Mouse (Mus musculus) testis, adult 2 months (tissue): Measurements from ENCODE around the gene Pabpc5.

Experiments used
- CTCF ChIP-seq: fragments of 200-500 bp; IDR thresholded peaks from 2 replicates; pipeline ENCODE4 v1.5.1; 2012; ENCODE audit warnings: low read depth, mild to moderate bottlenecking, inconsistent platforms, low read length, moderate library complexity; ENCODE audit not compliant: control insufficient read depth, insufficient read depth, insufficient replicate concordance
- POLR2A ChIP-seq: fragments of 200-500 bp; IDR thresholded peaks from 2 replicates; pipeline ENCODE4 v1.6.1; 2012; ENCODE audit warnings: low read depth, mild to moderate bottlenecking, inconsistent platforms, low read length, moderate library complexity; ENCODE audit not compliant: control insufficient read depth

DNA sequence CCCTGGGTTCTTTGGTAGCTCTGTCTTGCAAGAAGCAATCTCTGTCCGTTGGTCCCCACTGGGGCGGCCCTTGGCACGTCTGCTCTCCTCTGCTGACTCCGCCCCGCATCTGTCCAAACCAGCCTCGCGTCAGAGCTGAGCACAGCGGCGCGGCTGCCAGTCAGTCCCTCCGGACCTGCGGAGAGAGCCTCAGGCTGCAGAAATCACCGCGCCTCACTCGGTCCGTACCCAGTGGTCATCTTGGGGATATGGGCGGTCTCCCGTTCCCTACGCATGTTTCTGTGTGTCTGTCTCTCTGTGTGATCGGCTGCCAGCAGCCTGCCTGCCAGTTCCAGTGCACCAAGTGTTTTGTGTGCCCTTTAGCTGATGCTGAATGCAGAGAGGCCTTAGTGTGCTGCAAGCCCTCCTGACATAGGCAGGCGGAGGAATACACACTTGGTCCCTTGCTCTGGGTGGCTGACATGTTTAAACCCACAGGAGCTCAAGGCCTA is at the start of gene Pabpc5:
- TF ChIP-seq CTCF, result no peak
- no peak for TF ChIP-seq POLR2A
